Mouse (Mus musculus) ovary, postnatal 10 days (tissue): ENCODE data around the gene Acot7.

Source experiments
- DNase-seq: peaks from one replicate; pipeline ENCODE4 v3.0.0; 2022; ENCODE audit warnings: low spot score

Gene Acot7

DNA sequence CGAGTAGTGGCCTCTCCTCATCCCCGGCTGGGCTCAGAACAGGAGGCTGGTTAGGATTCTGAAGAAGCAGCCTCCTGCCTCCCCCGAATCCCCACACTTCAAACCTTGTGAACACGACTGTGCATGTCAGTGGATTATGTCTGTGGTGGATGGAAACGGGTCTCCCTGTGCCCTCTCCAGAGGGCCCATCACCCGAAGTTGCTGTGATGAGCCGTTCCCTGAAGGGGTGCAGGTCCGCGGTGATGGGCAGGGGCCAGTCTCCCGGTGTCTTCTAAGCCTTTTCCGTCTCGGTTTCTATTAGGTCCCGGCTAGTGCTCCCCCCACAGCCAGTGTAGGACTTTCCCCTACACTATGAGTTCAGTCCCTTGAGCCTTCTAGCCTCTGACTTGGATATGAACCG is 120.9 kb downstream of the Acot7 start:
- DNase-seq: no peak

DNA sequence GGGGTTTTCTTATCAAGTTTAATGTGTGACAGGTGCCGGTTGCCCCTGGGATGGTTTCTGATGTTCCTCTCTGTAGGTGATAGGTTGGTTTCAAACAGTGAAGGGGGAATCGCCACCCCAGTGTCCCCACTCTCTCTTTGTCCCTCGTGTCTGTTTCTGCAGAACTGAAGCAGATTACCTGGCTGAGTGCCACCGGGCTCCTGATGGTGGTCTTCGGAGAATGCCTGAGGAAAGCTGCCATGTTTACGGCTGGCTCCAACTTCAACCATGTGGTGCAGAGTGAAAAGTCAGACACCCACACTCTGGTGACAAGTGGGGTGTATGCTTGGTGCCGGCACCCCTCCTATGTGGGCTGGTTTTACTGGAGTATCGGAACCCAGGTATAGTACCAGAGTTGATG is 122.4 kb downstream of the Acot7 start:
- DNase-seq: no peak

DNA sequence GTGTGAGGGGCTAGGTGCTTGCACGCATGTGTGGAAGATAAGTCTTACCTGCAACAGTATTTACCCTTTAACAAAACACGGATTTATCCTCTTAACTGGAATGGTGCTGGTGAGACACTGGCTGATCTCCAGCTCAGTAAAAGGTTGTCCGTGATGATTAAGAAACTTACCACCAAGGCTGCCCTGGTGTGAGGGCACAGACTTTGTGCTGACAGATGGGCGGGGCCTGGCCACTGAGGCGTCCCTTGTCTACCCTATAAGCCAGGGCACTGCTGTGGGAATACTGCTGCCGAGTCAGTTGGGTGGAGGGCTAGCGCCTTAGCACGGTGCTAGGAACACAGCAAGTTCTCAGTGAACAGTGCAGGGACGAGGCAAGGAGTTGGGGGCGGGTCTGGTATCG is 124.1 kb downstream of the Acot7 start:
- DNase-seq: no peak

DNA sequence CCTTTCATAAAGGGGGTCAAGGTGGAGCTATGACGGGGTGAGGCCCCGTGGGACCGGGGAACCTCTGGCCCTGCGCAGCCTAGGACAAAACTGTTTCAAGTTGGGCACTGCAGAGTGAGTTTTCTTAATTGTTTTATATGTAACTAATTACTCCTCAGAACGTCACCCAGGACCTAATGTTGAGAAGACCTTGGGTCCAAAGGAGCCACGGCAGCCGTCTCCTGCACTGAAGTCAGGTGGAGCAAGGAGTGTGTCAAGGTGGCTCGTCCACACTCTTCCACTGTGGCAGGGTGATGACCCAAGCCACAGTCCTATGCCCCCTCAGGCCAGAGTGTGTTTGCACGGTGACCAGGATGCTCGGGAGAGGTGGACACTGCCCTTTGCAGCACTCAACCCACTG is 125.2 kb downstream of the Acot7 start:
- DNase-seq: no peak

DNA sequence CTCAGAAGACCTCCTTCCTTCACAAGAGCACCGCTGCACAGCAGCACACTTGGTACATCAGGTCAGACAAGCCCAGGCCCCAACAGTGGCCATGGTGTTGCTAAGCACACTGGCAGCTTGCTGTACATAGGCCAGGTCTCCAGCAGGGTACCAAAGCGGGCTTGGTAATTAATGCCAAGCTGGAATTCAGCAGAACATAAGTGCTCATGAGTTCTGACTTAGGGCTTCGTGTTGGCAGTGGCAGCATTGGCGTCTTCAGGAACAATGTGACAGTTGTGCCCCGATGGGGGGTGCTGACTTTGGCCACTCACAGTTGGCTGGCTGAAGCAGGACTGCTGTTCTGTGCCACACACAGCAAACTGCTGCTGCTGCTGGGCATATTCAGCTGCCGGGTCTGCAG is 126.8 kb downstream of the Acot7 start:
- no peak for DNase-seq

DNA sequence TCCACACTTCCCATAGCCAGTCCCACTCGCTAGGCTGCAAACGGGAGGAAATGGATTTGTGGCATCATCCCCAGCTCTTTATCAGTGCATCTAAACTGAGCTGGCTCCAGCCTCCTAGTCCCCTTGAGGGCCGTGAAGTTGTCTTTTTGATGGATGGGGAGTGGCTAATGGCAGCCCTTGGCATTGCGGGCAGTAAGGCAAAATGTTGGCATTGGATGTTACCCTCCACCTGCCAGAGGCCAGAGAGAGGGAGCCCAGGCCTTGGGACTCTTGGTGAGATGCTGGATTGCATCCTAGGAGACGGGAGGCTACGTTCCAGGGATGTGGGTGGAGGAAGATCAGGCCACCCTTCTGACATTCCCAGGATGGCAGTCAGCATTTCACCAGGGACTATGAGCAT is 128.1 kb downstream of the Acot7 start:
- DNase-seq: no peak

DNA sequence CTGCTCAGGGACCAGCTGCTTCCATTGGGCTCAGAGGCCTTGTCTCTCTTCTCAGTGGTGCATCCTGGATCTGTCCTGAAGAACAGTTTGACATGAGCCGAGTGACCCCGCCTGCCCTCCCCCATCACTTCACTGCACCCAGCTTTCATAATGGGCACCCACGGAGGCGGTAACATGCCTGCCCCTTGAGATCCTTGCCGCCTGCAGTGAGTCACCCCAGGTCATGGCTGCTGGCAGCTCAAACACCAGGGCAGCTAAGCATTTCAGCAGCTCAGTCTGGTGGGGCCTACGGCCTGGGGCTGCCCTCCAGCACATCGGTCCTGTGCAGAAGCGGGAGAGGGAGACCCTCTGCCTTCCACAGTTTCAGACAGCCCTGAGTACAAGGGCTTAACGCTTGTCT is 129.6 kb downstream of the Acot7 start:
- DNase-seq: no peak

DNA sequence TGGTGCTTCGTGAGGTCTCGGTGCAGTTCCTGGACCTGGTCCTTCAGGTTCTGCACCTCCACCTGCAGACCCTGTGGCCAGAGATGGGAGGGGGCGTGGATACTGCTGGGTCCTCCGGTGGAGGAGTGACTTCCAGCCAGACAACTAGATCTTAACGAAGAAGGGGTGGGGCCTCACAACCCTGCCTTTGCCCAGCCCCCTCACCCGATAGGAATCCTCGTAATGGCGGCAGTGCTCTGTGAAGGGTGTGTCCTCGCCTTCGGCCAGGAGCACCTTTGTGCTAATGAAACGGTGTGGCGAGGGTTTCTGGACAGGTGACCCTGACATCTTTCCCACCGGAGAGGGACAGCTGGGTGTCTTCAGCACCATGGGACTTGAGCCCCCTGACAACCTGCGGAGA is 134.3 kb downstream of the Acot7 start:
- no peak for DNase-seq

DNA sequence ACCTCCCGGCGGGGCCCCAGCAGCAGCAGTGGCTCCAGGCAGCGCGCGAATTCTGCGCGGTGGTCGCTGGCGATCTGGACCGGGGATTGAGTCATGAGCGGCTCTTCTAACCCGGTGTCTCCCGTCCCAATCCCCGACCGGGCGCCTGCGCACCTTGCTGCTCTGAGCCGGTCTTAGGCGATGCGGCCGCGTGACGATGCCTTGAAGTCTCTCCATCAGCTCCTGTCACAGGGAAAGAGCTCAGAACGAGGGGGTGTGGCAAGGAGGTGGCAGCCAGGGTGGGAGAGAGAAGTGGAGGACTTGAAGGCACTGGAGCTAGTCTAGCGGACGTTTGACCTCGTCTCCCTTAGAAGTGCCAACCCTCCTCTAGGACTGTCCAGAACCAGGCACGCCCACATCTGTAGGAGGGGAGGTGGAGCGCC is 135.3 kb downstream of the Acot7 start:
- DNase-seq: no peak

DNA sequence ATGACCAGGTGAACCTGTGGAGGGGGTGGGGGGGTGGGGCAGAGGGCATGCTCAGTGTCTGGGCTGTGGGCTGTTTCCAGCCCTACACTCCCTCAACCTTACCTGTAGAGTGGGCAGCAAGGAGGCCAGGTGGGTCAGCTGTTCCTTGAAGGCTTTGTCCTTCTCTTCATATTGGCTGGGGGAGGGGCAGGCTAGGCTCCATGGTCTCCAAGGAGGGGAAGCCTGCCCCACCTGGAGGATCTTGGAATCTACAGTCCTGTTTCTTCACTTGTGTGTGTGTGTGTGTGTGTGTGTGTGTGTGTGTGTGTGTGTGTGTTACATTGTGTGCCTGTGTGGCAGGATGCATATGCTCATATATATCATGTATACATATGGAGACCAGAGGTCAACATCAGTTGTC is 136.0 kb downstream of the Acot7 start:
- no peak for DNase-seq

DNA sequence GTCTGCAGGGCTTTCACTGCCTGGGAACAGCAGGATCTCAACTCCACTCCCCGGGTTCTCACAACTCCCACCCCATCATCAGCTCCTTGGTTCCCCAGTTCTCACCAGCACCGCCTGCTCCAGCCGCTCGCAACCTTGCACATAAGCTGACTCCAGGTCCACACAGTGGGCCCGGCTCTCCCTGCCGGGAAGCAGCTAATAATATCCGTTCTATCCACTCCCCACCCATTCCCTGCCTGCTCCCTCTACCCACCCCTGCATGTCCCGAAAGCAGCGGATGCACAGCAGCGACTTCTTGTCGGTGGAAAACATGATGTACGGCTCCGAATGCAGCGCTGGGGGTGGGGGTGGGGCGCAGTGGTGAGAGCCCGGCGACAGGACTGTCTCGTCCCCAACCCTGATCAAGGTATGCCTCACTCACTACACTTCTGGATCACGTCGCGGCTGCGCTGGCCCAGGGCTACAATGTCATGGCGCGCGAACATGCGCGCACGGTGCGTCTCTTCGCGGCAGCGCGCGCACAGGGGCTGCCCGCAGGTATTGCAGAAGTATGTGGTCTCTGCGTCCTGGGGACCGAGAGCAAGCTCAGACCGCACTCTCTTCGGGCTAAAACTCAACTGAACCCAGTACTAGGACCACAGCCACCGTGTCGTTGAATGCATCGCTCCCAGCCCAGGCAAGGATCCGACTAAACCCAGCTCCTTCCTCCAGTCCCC is 137.7 kb downstream of the Acot7 start:
- DNase-seq: no peak

DNA sequence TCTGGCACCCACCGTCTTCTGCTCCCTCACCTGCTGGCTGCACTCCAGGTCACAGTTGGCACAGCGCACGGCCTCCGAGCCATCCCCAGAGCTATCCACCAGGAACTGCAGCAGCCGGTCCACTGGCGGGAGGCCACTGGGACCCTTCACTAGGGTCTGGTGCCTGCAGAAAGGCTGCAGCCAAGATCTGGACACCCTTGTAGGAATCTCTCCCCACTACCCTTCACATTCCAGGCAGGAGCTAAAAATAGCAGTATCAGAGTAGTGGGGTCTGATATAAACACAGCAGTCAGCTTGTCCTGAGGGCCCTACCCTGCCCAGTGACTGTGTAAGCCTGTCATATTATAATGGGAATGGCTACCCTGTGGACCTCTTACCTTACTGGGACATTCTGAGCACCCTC is 139.7 kb downstream of the Acot7 start:
- no peak for DNase-seq

DNA sequence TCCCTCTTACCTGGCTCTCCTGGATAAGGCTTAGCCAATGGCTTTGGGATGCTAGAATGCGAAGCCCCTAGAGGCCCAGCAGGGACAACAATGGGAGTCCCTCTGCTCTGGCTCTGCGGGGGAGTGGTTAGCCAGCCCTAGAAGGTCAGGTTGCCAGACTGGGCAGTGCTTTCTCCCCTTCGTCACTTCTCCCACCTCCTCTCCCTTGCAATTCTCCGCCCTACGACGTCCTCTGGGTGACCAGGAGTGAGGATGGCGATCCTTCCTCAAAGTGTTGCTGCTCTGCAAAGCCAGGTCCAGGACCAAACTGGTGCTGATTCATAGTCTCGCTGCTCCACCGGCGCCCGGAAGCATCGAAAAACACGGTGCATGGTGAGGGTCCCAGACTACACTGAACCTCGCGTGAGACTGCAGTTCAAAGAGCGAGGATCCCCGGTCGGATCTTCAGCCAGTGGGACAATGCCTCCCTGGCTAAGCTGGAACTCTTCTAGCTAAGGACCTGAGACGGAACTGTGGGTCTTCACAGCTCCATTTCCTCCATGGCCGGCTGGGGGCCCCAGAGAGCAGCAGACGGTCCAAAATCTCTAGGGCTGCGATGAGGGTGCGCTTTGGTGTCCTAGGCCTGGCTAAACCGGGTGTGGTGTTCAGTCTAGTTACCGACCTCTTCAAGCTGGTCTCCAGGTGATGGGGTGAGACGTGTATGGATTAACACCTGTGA is 140.7 kb downstream of the Acot7 start, which contains the start of gene Rnf207:
TSS of gene Rnf207 (minus strand) at position 477 of the 718 bp plus-strand sequence.
- DNase-seq: no peak
